Mouse (Mus musculus) ES-Bruce4 (cell line): ENCODE measurements around the gene Hist1h4d. TPM values are rescaled to one million over a fixed set of nuclear protein-coding genes. Genes with fewer than 3 reads are reported as not detected.
A peak's percentile ranks its signal among the peaks of the same experiment; 100 is the strongest.
"Not testable (repeated sequence)": the region's sequence is repeated elsewhere in the genome, so short reads cannot be mapped to it uniquely, and the experiment has no call there.

Source experiments
- H3K27ac ChIP-seq: 2 replicates; pipeline ENCODE4 v1.5.1; 2012; ENCODE audit warnings: low read length, inconsistent platforms; ENCODE audit not compliant: insufficient read depth
- H3K27me3 ChIP-seq: 2 replicates; pipeline ENCODE4 v1.6.1; 2012; ENCODE audit warnings: mild to moderate bottlenecking, low read length, inconsistent platforms; ENCODE audit not compliant: control insufficient read depth, poor library complexity, insufficient read depth, severe bottlenecking
- H3K36me3 ChIP-seq: 2 replicates; pipeline ENCODE4 v1.6.1; 2012; ENCODE audit warnings: inconsistent platforms, mild to moderate bottlenecking, low read length, moderate library complexity; ENCODE audit not compliant: control insufficient read depth, poor library complexity, insufficient read depth, severe bottlenecking
- H3K4me1 ChIP-seq: one replicate; pipeline ENCODE4 v1.8.1; 2011; ENCODE audit warnings: low read length; ENCODE audit not compliant: control insufficient read depth, insufficient read depth
- H3K4me3 ChIP-seq: 2 replicates; pipeline ENCODE4 v1.5.1; 2011; ENCODE audit warnings: low read depth, mild to moderate bottlenecking, low read length
- H3K9ac ChIP-seq: 2 replicates; pipeline ENCODE4 v1.6.1; 2012; ENCODE audit warnings: low read depth, mild to moderate bottlenecking, inconsistent platforms; ENCODE audit not compliant: poor library complexity, severe bottlenecking
- H3K9me3 ChIP-seq: replicated peaks from 2 replicates; pipeline ENCODE4 v1.6.1; 2012; ENCODE audit warnings: mild to moderate bottlenecking, low read length, inconsistent platforms; ENCODE audit not compliant: control insufficient read depth, poor library complexity, insufficient read depth, severe bottlenecking
- CTCF ChIP-seq: IDR thresholded peaks from one replicate; pipeline ENCODE4 v1.8.1; 2011; ENCODE audit warnings: low read depth, low read length
- EP300 ChIP-seq: IDR thresholded peaks from 2 replicates; pipeline ENCODE4 v1.6.1; 2011; ENCODE audit warnings: low read depth, low read length; ENCODE audit not compliant: insufficient read depth
- POLR2A ChIP-seq: IDR thresholded peaks from one replicate; pipeline ENCODE4 v1.8.1; 2011; ENCODE audit warnings: low read length; ENCODE audit not compliant: insufficient read depth
- polyA plus RNA-seq: library from polyadenylated mRNA; stranded (reverse); fragments of >200 nt; gene quantifications from 2 replicates; pipeline ENCODE4 v1.2.4, GENCODE M21; 2011; ENCODE audit warnings: low read depth; ENCODE audit not compliant: missing spikeins, insufficient read depth, insufficient read length

Gene Hist1h4d
- polyA plus RNA-seq, 1 experiment: 4.3 TPM

GRCm38 (mm10) chr13:23621532-23622174 lies 40.3 kb downstream of the Hist1h4d start:
- peak overlapping the region; percentile 79 for H3K9ac ChIP-seq
- TF ChIP-seq CTCF: no peak
- TF ChIP-seq POLR2A: peak; percentile 51
- no peak for TF ChIP-seq EP300
- no peaks in the 10 kb centered on the region; the same call in 1 of the 2 replicates for H3K27me3 ChIP-seq
- no peaks in the 10 kb centered on the region for H3K4me1 ChIP-seq
- peak overlapping the region; percentile 73 for H3K27ac ChIP-seq
- H3K36me3 ChIP-seq: no peaks in the 10 kb centered on the region
- H3K9me3 ChIP-seq: no peaks in the 10 kb centered on the region
- H3K4me3 ChIP-seq: peak overlapping the region; percentile 76

GRCm38 (mm10) chr13:23622175-23622671 lies 40.8 kb downstream of the Hist1h4d start, which contains the start of gene Hist1h1e:
Hist1h1e (minus strand) TSS chr13:23622558.
- H3K4me1 ChIP-seq, H3K27me3 ChIP-seq, H3K9me3 ChIP-seq, H3K36me3 ChIP-seq: not testable (repeated sequence)
- H3K9ac ChIP-seq: peak within 1 kb of the TSS; percentile 79
- peak; percentile 90 for TF ChIP-seq POLR2A
- TF ChIP-seq EP300: 0 out of 2 replicates have a peak, but pooled peaks have one; percentile 4
- peak within 1 kb of the TSS; percentile 76 for H3K4me3 ChIP-seq
- H3K27ac ChIP-seq: peak within 1 kb of the TSS; percentile 73

GRCm38 (mm10) chr13:23622861-23623450 lies 41.6 kb downstream of the Hist1h4d start:
- no peaks in the 10 kb centered on the region for H3K36me3 ChIP-seq
- no peaks in the 10 kb centered on the region for H3K9me3 ChIP-seq
- no peak overlapping the region for H3K4me3 ChIP-seq
- no peaks in the 10 kb centered on the region for H3K4me1 ChIP-seq
- H3K27me3 ChIP-seq: no peaks in the 10 kb centered on the region; the same call in 1 of the 2 replicates
- TF ChIP-seq CTCF: no peak
- no peak for TF ChIP-seq EP300
- TF ChIP-seq POLR2A: no peak
- peak overlapping the region; percentile 79 for H3K9ac ChIP-seq
- H3K27ac ChIP-seq: no peak overlapping the region

- TF ChIP-seq CTCF (no peak), EP300 (no peak), POLR2A (no peak)
- H3K36me3 ChIP-seq: no peaks in the 10 kb centered on the region
Measured at GRCm38 (mm10) chr13:23630653-23631052, 49.3 kb downstream of the Hist1h4d start.

More at GRCm38 (mm10) chr13:23630653-23631052, 49.3 kb downstream of the Hist1h4d start:
- Histone ChIP-seq H3K9me3 (no peaks in the 10 kb centered on the region), H3K9ac (no peak overlapping the region), H3K27ac (no peak overlapping the region), H3K27me3 (no peaks in the 10 kb centered on the region), H3K4me1 (no peaks in the 10 kb centered on the region), H3K4me3 (no peak overlapping the region)

Other genes starting within 250 kb of the Hist1h4d start
- gene Zfp322a, start 212.4 kb upstream of the Hist1h4d start, polyA plus RNA-seq: 47.3 and 52.8 TPM in 2 replicates
- 10.0 and 10.3 TPM in 2 replicates for gene Abt1, start 157.7 kb upstream of the Hist1h4d start, polyA plus RNA-seq
- 0.40 and 0.46 TPM in 2 replicates for gene Btn1a1, start 115.7 kb upstream of the Hist1h4d start, polyA plus RNA-seq
- 0.91 and 1.9 TPM in 2 replicates for gene Btn2a2, start 92.7 kb upstream of the Hist1h4d start, polyA plus RNA-seq
- gene Hist1h4h, start 50.5 kb upstream of the Hist1h4d start, polyA plus RNA-seq: 16.9 and 19.1 TPM in 2 replicates
- 68.8 and 97.9 TPM in 2 replicates for gene Hist1h2af, start 47.7 kb upstream of the Hist1h4d start, polyA plus RNA-seq
- gene Hist1h3g, start 46.2 kb upstream of the Hist1h4d start, polyA plus RNA-seq: 8.9 and 16.9 TPM in 2 replicates
- gene Hist1h2bh, start 38.2 kb upstream of the Hist1h4d start, polyA plus RNA-seq: 3.9 and 4.2 TPM in 2 replicates
- 1.5 TPM in 1 of 2 replicates, not detected in the other for gene Hist1h3f, start 37.5 kb upstream of the Hist1h4d start, polyA plus RNA-seq
- 24.1 and 31.1 TPM in 2 replicates for gene Hist1h4f, start 29.9 kb upstream of the Hist1h4d start, polyA plus RNA-seq
- 1.6 and 2.0 TPM in 2 replicates for gene Hist1h1d, start 28.3 kb upstream of the Hist1h4d start, polyA plus RNA-seq
- gene Hist1h3e, start 19.2 kb upstream of the Hist1h4d start, polyA plus RNA-seq: 14.3 and 15.4 TPM in 2 replicates
- gene Hist1h2ae, start 10.4 kb upstream of the Hist1h4d start, polyA plus RNA-seq: 5.0 and 8.2 TPM in 2 replicates
- gene Hist1h2bg, start 10.2 kb upstream of the Hist1h4d start, polyA plus RNA-seq: 13.4 and 16.7 TPM in 2 replicates
- 21.5 and 23.2 TPM in 2 replicates for gene Hist1h2bf, start 7.4 kb upstream of the Hist1h4d start, polyA plus RNA-seq
- 2.0 TPM in 1 of 2 replicates, not detected in the other for gene Hist1h2ad, start 7.2 kb upstream of the Hist1h4d start, polyA plus RNA-seq
- gene Hist1h3d, start 5.8 kb upstream of the Hist1h4d start, polyA plus RNA-seq: 3.2 and 4.7 TPM in 2 replicates
- 1.8 TPM in 2 replicates for gene Hist1h2be, start 39.5 kb downstream of the Hist1h4d start, polyA plus RNA-seq
- gene Hist1h1e, start 41.0 kb downstream of the Hist1h4d start, polyA plus RNA-seq: 6.9 and 8.4 TPM in 2 replicates
- 0.37 and 0.91 TPM in 2 replicates for gene Hist1h2ac, start 102.3 kb downstream of the Hist1h4d start, polyA plus RNA-seq
- gene Hist1h2bc, start 102.6 kb downstream of the Hist1h4d start, polyA plus RNA-seq: 9.1 and 10.6 TPM in 2 replicates
- not detected in 2 replicates for gene Hist1h1t, start 114.2 kb downstream of the Hist1h4d start, polyA plus RNA-seq
- gene Hist1h4c, start 116.9 kb downstream of the Hist1h4d start, polyA plus RNA-seq: 1.3 and 2.5 TPM in 2 replicates
- not detected in 2 replicates for gene Hfe, start 129.3 kb downstream of the Hist1h4d start, polyA plus RNA-seq
- 10.8 and 13.3 TPM in 2 replicates for gene Hist1h1c, start 157.2 kb downstream of the Hist1h4d start, polyA plus RNA-seq
- 3.6 and 8.6 TPM in 2 replicates for gene Hist1h3c, start 164.0 kb downstream of the Hist1h4d start, polyA plus RNA-seq
- 9.8 and 11.5 TPM in 2 replicates for gene Hist1h2bb, start 165.1 kb downstream of the Hist1h4d start, polyA plus RNA-seq
- gene Hist1h2ab, start 169.5 kb downstream of the Hist1h4d start, polyA plus RNA-seq: 11.9 and 17.9 TPM in 2 replicates
- 5.0 and 9.4 TPM in 2 replicates for gene Hist1h3b, start 170.7 kb downstream of the Hist1h4d start, polyA plus RNA-seq
- gene Hist1h4b, start 175.4 kb downstream of the Hist1h4d start, polyA plus RNA-seq: 28.2 and 29.2 TPM in 2 replicates
- 3.1 and 4.5 TPM in 2 replicates for gene Hist1h4a, start 179.6 kb downstream of the Hist1h4d start, polyA plus RNA-seq
- 5.4 TPM in 1 of 2 replicates, not detected in the other for gene Hist1h3a, start 180.8 kb downstream of the Hist1h4d start, polyA plus RNA-seq
- gene Hist1h1a, start 182.1 kb downstream of the Hist1h4d start, polyA plus RNA-seq: 7.8 and 8.6 TPM in 2 replicates
- gene Trim38, start 188.3 kb downstream of the Hist1h4d start, polyA plus RNA-seq: not detected in 2 replicates
- gene Slc17a2, start 225.4 kb downstream of the Hist1h4d start, polyA plus RNA-seq: not detected in 2 replicates